Mouse (Mus musculus) midbrain, embryonic 12.5 days (tissue): ENCODE results near the gene Fam222b. TPM values are rescaled to one million over a fixed set of nuclear protein-coding genes. Genes with fewer than 3 reads are reported as not detected.

Experiments used
- microRNA counts: library from miRNA; unstranded; fragments of <30 nt; microRNA quantifications from one replicate; lab custom pipeline; 2017
- microRNA-seq: library from miRNA; unstranded; fragments of <30 nt; microRNA quantifications from one replicate; pipeline ENCODE4, GENCODE M21; 2017
- polyA plus RNA-seq: library from polyadenylated mRNA; unstranded; fragments of >200 nt; fragmentation: Nextera tagmentation; extraction: Ambion mirVana; gene quantifications from 2 replicates; pipeline ENCODE4 v1.2.1, GENCODE M21; 2016

Fam222b gene
- polyA plus RNA-seq, 1 experiment from 2014 or later, result 27.4 TPM

MicroRNAs encoded within 50 kb of the gene (microRNA counts, 519-probe panel; counts per million panel counts)
- microRNA mmu-miR-144 (lab: Ali Mortazavi, UCI) (not detected), microRNA mmu-miR-451 (lab: Ali Mortazavi, UCI) (3,497 counts per million, percentile 19 among the panel's probes with 10 or more counts)

Small RNAs within 50 kb of the gene (microRNA-seq; reads per million reads assigned to microRNA genes)
- gene Mir144, result 27.6 reads per million, percentile 37 among the genes with 10 or more reads in this experiment
- not detected for gene Mir451a
- gene Mir451b, result not detected
- 0.70 reads per million for gene Mir7653

Other genes with a start within 250 kb of the Fam222b start
- gene Pipox, start 200.6 kb upstream of the Fam222b start, polyA plus RNA-seq, result 12.0 and 14.4 TPM in 2 replicates
- 39.5 and 40.3 TPM in 2 replicates for gene Sez6, start 163.9 kb upstream of the Fam222b start, polyA plus RNA-seq
- gene Phf12, start 111.9 kb upstream of the Fam222b start, polyA plus RNA-seq, result 30.8 and 31.0 TPM in 2 replicates
- 21.9 and 23.1 TPM in 2 replicates for gene Dhrs13, start 62.4 kb upstream of the Fam222b start, polyA plus RNA-seq
- 64.8 and 67.0 TPM in 2 replicates for gene Flot2, start 56.7 kb upstream of the Fam222b start, polyA plus RNA-seq
- 33.4 and 33.6 TPM in 2 replicates for gene Eral1, start 14.3 kb upstream of the Fam222b start, polyA plus RNA-seq
- 126 and 138 TPM in 2 replicates for gene Traf4, start 70.9 kb downstream of the Fam222b start, polyA plus RNA-seq
- gene Nek8, start 82.0 kb downstream of the Fam222b start, polyA plus RNA-seq, result 8.2 and 9.4 TPM in 2 replicates
- 6.0 and 8.0 TPM in 2 replicates for gene Tlcd1, start 82.1 kb downstream of the Fam222b start, polyA plus RNA-seq
- 905 and 958 TPM in 2 replicates for gene Rpl23a, start 88.9 kb downstream of the Fam222b start, polyA plus RNA-seq
- gene Rab34, start 93.8 kb downstream of the Fam222b start, polyA plus RNA-seq, result 54.9 and 68.1 TPM in 2 replicates
- gene Proca1, start 98.7 kb downstream of the Fam222b start, polyA plus RNA-seq, result 1.4 and 2.3 TPM in 2 replicates
- gene Sdf2, start 151.1 kb downstream of the Fam222b start, polyA plus RNA-seq, result 49.1 and 53.8 TPM in 2 replicates
- 37.5 and 42.2 TPM in 2 replicates for gene Supt6, start 151.3 kb downstream of the Fam222b start, polyA plus RNA-seq
- gene 2610507B11Rik, start 167.1 kb downstream of the Fam222b start, polyA plus RNA-seq, result 79.0 and 80.0 TPM in 2 replicates
- 0.24 and 0.29 TPM in 2 replicates for gene BC030499, start 196.2 kb downstream of the Fam222b start, polyA plus RNA-seq
- 47.6 and 51.8 TPM in 2 replicates for gene Spag5, start 206.9 kb downstream of the Fam222b start, polyA plus RNA-seq
- gene Aldoc, start 228.3 kb downstream of the Fam222b start, polyA plus RNA-seq, result 1.8 and 4.6 TPM in 2 replicates
- 59.9 and 67.2 TPM in 2 replicates for gene Pigs, start 233.8 kb downstream of the Fam222b start, polyA plus RNA-seq
- gene Unc119, start 248.8 kb downstream of the Fam222b start, polyA plus RNA-seq, result 80.0 and 80.6 TPM in 2 replicates